Mouse (Mus musculus): ENCODE data around the gene Tmem121b.

DNA sequence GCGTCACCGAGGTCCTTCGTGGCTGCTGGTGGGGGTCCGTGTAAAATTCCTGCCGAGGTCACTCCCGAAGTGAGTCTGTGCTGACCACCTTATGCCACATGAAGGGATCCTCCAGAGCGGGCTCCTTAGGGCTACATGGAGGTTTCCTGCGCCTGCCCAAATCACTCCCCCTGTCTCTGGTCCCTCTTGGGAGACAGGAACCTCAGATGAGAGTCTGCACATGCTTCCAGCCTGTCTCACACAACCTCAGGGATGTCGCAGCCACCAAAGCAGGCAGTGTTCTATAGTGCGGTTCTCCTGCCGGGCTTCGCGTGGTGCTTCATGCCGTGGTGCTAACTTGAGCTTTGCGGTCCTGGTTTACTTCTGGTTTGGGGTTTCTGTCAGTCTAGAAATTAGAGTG lies 32.4 kb downstream of the Tmem121b start:
- TF ChIP-seq POLR2A (IDR thresholded peaks at IDR 0.05; ENCODE audit: low read depth, low read length): no peak
- no peak for TF ChIP-seq CTCF (IDR thresholded peaks at IDR 0.05; ENCODE audit: extremely low read depth, insufficient read depth, insufficient read length, insufficient replicate concordance)
